Mouse (Mus musculus): ENCODE measurements around the gene Lmbr1l.

DNA sequence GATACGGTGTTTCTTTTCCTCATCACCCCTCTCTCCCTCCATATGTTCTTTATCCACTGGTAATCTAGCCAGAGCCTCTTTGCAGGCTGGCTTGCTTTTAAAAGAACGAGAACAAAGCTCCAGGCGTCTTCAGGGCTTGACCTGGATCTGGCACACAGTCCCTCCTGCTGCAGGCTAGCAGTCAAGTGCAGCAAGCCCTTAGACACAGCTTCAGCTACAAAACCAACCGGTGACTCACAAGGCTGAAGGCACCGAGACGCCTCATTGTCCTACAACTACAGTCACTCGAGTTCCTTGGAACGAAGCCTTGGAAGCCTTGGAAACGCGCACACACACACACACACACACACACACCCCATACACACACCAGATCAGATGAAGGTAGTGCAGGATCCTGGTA lies 22.8 kb upstream of the Lmbr1l start:
- TF ChIP-seq POLR2A (IDR thresholded peaks at IDR 0.05; ENCODE audit: insufficient read length, low read depth) (no peak), TCF12 (IDR thresholded peaks at IDR 0.05; ENCODE audit: insufficient read depth, poor library complexity, severe bottlenecking) (no peak), USF1 (IDR thresholded peaks at IDR 0.05; ENCODE audit: low read depth) (no peak), CEBPB (IDR thresholded peaks at IDR 0.05; ENCODE audit: insufficient read depth, poor library complexity, severe bottlenecking) (no peak), E2F4 (IDR thresholded peaks at IDR 0.05; ENCODE audit: insufficient read depth) (no peak), MAX (IDR thresholded peaks at IDR 0.05; ENCODE audit: low read depth) (no peak), REST (IDR thresholded peaks at IDR 0.05; ENCODE audit: insufficient read depth, insufficient read length) (no peak), TCF3 (IDR thresholded peaks at IDR 0.05; ENCODE audit: insufficient read length, low read depth) (no peak), MYOG (IDR thresholded peaks at IDR 0.05; ENCODE audit: control insufficient read depth in 1 of 3, insufficient read depth in 1 of 3, insufficient read length in 2 of 3, low read depth in 2 of 3) (no peak), POLR2AphosphoS2 (IDR thresholded peaks at IDR 0.05; ENCODE audit: insufficient read length, low read depth) (no peak), SRF (IDR thresholded peaks at IDR 0.05; ENCODE audit: control insufficient read depth, insufficient read length, low read depth) (no peak), MYOD1 (IDR thresholded peaks at IDR 0.05; ENCODE audit: control insufficient read depth in 1 of 3, insufficient read length in 2 of 3, low read depth in 2 of 3) (no peak)
